Mouse (Mus musculus) lung, postnatal 0 days (tissue): ENCODE data around the gene Nt5dc3. TPM values are rescaled to one million over a fixed set of nuclear protein-coding genes. Genes with fewer than 3 reads are reported as not detected.

Experiments
- ATAC-seq: fragments of 200-750 bp; cut with Nextera tagmentation; 2 replicates; pipeline ENCODE4 v1.8.0; 2017; ENCODE audit warnings: moderate library complexity
- DNase-seq: peaks from one replicate; pipeline ENCODE4 v3.0.0-alpha.2; 2016; ENCODE audit warnings: low spot score
- H3K27ac ChIP-seq: fragments of 300-500 bp; sonication (generic); 2 replicates; pipeline ENCODE4 v1.5.1; 2014; ENCODE audit warnings: antibody characterized with exemption, mild to moderate bottlenecking, low read length, mixed read lengths
- H3K27me3 ChIP-seq: fragments of 300-500 bp; sonication (generic); replicated peaks from 2 replicates; pipeline ENCODE4 v1.6.1; 2014; ENCODE audit warnings: low read length, mixed read lengths; ENCODE audit not compliant: insufficient read depth
- H3K36me3 ChIP-seq: fragments of 300-500 bp; sonication (generic); 2 replicates; pipeline ENCODE4 v1.6.1; 2014; ENCODE audit warnings: low read length, mixed read lengths; ENCODE audit not compliant: insufficient read depth
- H3K4me1 ChIP-seq: fragments of 300-500 bp; sonication (generic); 2 replicates; pipeline ENCODE4 v1.6.1; 2014; ENCODE audit warnings: antibody characterized with exemption, low read depth, low read length, mixed read lengths; ENCODE audit not compliant: insufficient read depth
- H3K4me2 ChIP-seq: fragments of 300-500 bp; sonication (generic); replicated peaks from 2 replicates; pipeline ENCODE4 v1.6.1; 2014; ENCODE audit warnings: low read depth, mild to moderate bottlenecking, low read length, moderate library complexity, mixed read lengths
- H3K4me3 ChIP-seq: fragments of 300-500 bp; sonication (generic); 2 replicates; pipeline ENCODE4 v1.5.1; 2014; ENCODE audit warnings: low read depth, low read length
- H3K9ac ChIP-seq: fragments of 300-500 bp; sonication (generic); replicated peaks from 2 replicates; pipeline ENCODE4 v1.6.1; 2014; ENCODE audit warnings: low read depth, mild to moderate bottlenecking
- H3K9me3 ChIP-seq: fragments of 300-500 bp; sonication (generic); 2 replicates; pipeline ENCODE4 v1.6.1; 2016; ENCODE audit warnings: low read length, mixed read lengths
- CTCF ChIP-seq: IDR thresholded peaks from 2 replicates; pipeline ENCODE4 v1.5.1; 2016; ENCODE audit warnings: antibody characterized with exemption, mild to moderate bottlenecking
- EP300 ChIP-seq: IDR thresholded peaks from 2 replicates; pipeline ENCODE4 v1.6.1; 2016; ENCODE audit warnings: antibody characterized with exemption, mild to moderate bottlenecking, control low read depth
- WGBS: fragments of 180-500 bp; shearing (Covaris S2); extraction: QIAGEN DNeasy Blood & Tissue Kit; methylation state at CpG from one replicate; pipeline ENCODE4 v1.1.7; 2014; 5-methylcytosine and 5-hydroxymethylcytosine counted together
- polyA plus RNA-seq: library from polyadenylated mRNA; unstranded; fragments of >200 nt; fragmentation: Nextera tagmentation; extraction: Ambion mirVana; gene quantifications from 2 replicates; pipeline ENCODE4 v1.2.1, GENCODE M21; 2015

Nt5dc3 gene
- polyA plus RNA-seq, 1 experiment from 2014 or later, result 1.3 TPM

- DNase-seq, result no peak
- Histone ChIP-seq H3K9ac (no peak overlapping the region), H3K27ac (no peak overlapping the region), H3K4me3 (no peak overlapping the region), H3K4me1 (peaks cover 10% of the 10 kb centered on the region; the same call in 1 of the 2 replicates), H3K4me2 (no peak overlapping the region), H3K27me3 (no peaks in the 10 kb centered on the region), H3K36me3 (0 out of 2 replicates have a peak, but pooled peaks cover 4% of the 10 kb centered on the region), H3K9me3 (no peaks in the 10 kb centered on the region)
- no peak for ATAC-seq
- WGBS, result 90% methylated on average over 7 of the region's 7 CpGs
- TF ChIP-seq EP300, result no peak
- no peak for TF ChIP-seq CTCF
Observed at GRCm38 (mm10) chr10:86821014-86821413, 42.2 kb downstream of the Nt5dc3 start.

- 87% methylated on average over 6 of the region's 6 CpGs for WGBS
- DNase-seq (no peak), ATAC-seq (no peak)
- H3K4me3 ChIP-seq, result no peak overlapping the region
- no peaks in the 10 kb centered on the region for H3K27me3 ChIP-seq
- H3K27ac ChIP-seq, result no peak overlapping the region; the same call in 1 of the 2 replicates
- 0 out of 2 replicates have a peak, but pooled peaks cover 4% of the 10 kb centered on the region for H3K36me3 ChIP-seq
- TF ChIP-seq CTCF, result peak; percentile 25
- TF ChIP-seq EP300, result no peak
- peaks cover 10% of the 10 kb centered on the region; the same call in 1 of the 2 replicates for H3K4me1 ChIP-seq
- H3K4me2 ChIP-seq, result no peak overlapping the region
- H3K9ac ChIP-seq, result no peak overlapping the region
- no peaks in the 10 kb centered on the region for H3K9me3 ChIP-seq
Observed at GRCm38 (mm10) chr10:86824093-86824492, 45.3 kb downstream of the Nt5dc3 start.

GRCm38 (mm10) chr10:86824871-86825270, 46.1 kb downstream of the Nt5dc3 start:
- WGBS, result 81% methylated on average over 14 of the region's 14 CpGs
- Histone ChIP-seq H3K9me3 (no peaks in the 10 kb centered on the region), H3K27me3 (no peaks in the 10 kb centered on the region), H3K27ac (peak overlapping the region; percentile 71), H3K36me3 (0 out of 2 replicates have a peak, but pooled peaks cover 4% of the 10 kb centered on the region), H3K4me1 (peaks cover 4% of the 10 kb centered on the region; the same call in 1 of the 2 replicates), H3K4me3 (no peak overlapping the region), H3K9ac (no peak overlapping the region), H3K4me2 (no peak overlapping the region)
- ATAC-seq (no peak), DNase-seq (no peak)
- TF ChIP-seq EP300 (no peak), CTCF (no peak)

GRCm38 (mm10) chr10:86825871-86826522, 47.2 kb downstream of the Nt5dc3 start:
- no peaks in the 10 kb centered on the region for H3K9me3 ChIP-seq
- H3K4me2 ChIP-seq, result no peak overlapping the region
- DNase-seq (peak; percentile 94), ATAC-seq (peak; percentile 96)
- H3K9ac ChIP-seq, result no peak overlapping the region
- no peak overlapping the region for H3K4me3 ChIP-seq
- H3K27ac ChIP-seq, result peak overlapping the region; percentile 71
- peaks cover 3% of the 10 kb centered on the region; the same call in 1 of the 2 replicates for H3K4me1 ChIP-seq
- 57% methylated on average over 10 of the region's 10 CpGs for WGBS
- TF ChIP-seq CTCF (no peak), EP300 (no peak; the same call in 1 of the 2 replicates)
- H3K27me3 ChIP-seq, result no peaks in the 10 kb centered on the region
- 0 out of 2 replicates have a peak, but pooled peaks cover 2% of the 10 kb centered on the region for H3K36me3 ChIP-seq

GRCm38 (mm10) chr10:86826929-86827328, 48.1 kb downstream of the Nt5dc3 start:
- no peak for ATAC-seq
- no peak for DNase-seq
- H3K4me2 ChIP-seq, result no peak overlapping the region
- peaks cover 3% of the 10 kb centered on the region; the same call in 1 of the 2 replicates for H3K4me1 ChIP-seq
- no peak overlapping the region for H3K9ac ChIP-seq
- 46% methylated on average over 3 of the region's 3 CpGs for WGBS
- H3K36me3 ChIP-seq, result no peaks in the 10 kb centered on the region
- no peaks in the 10 kb centered on the region for H3K9me3 ChIP-seq
- H3K27me3 ChIP-seq, result no peaks in the 10 kb centered on the region
- H3K27ac ChIP-seq, result peak overlapping the region; percentile 23
- H3K4me3 ChIP-seq, result no peak overlapping the region
- TF ChIP-seq CTCF (no peak), EP300 (no peak)

GRCm38 (mm10) chr10:86828221-86829135, 49.7 kb downstream of the Nt5dc3 start:
- H3K4me3 ChIP-seq, result no peak overlapping the region
- TF ChIP-seq CTCF, result peak; percentile 44
- TF ChIP-seq EP300, result no peak
- no peak overlapping the region for H3K4me2 ChIP-seq
- ATAC-seq (no peak), DNase-seq (no peak)
- H3K9ac ChIP-seq, result no peak overlapping the region
- 74% methylated on average over 15 of the region's 15 CpGs for WGBS
- H3K27ac ChIP-seq, result no peak overlapping the region
- H3K27me3 ChIP-seq, result no peaks in the 10 kb centered on the region
- no peaks in the 10 kb centered on the region for H3K36me3 ChIP-seq
- no peaks in the 10 kb centered on the region for H3K9me3 ChIP-seq
- H3K4me1 ChIP-seq, result peaks cover 3% of the 10 kb centered on the region; the same call in 1 of the 2 replicates
